Mouse (Mus musculus) heart, postnatal 0 days (tissue): ENCODE measurements around the gene Hk1. TPM values are rescaled to one million over a fixed set of nuclear protein-coding genes. Genes with fewer than 3 reads are reported as not detected.

Source experiments
- ATAC-seq: fragments of 200-750 bp; cut with Nextera tagmentation; 2 replicates; pipeline ENCODE4 v1.8.0; 2017; ENCODE audit warnings: low read depth, moderate number of reproducible peaks, moderate library complexity; ENCODE audit not compliant: insufficient read depth
- DNase-seq: peaks from one replicate; pipeline ENCODE4 v3.0.0-alpha.2; 2016; ENCODE audit warnings: low spot score
- H3K27ac ChIP-seq: fragments of 300-500 bp; sonication (generic); 2 replicates; pipeline ENCODE4 v1.5.1; 2014; ENCODE audit warnings: low read depth, mild to moderate bottlenecking
- H3K27me3 ChIP-seq: fragments of 300-500 bp; sonication (generic); 2 replicates; pipeline ENCODE4 v1.6.1; 2014; ENCODE audit warnings: low read length, mixed read lengths; ENCODE audit not compliant: control insufficient read depth, insufficient read depth
- H3K36me3 ChIP-seq: fragments of 300-500 bp; sonication (generic); replicated peaks from 2 replicates; pipeline ENCODE4 v1.6.1; 2014; ENCODE audit warnings: low read length, mixed read lengths; ENCODE audit not compliant: control insufficient read depth, insufficient read depth
- H3K4me1 ChIP-seq: fragments of 300-500 bp; sonication (generic); 2 replicates; pipeline ENCODE4 v1.6.1; 2014; ENCODE audit warnings: antibody characterized with exemption; ENCODE audit not compliant: control insufficient read depth, insufficient read depth
- H3K4me2 ChIP-seq: fragments of 300-500 bp; sonication (generic); 2 replicates; pipeline ENCODE4 v1.6.1; 2014; ENCODE audit warnings: low read depth, mild to moderate bottlenecking, low read length, moderate library complexity
- H3K4me3 ChIP-seq: fragments of 300-500 bp; sonication (generic); 2 replicates; pipeline ENCODE4 v1.5.1; 2014; ENCODE audit warnings: low read depth, low read length
- H3K9ac ChIP-seq: fragments of 300-500 bp; sonication (generic); replicated peaks from 2 replicates; pipeline ENCODE4 v1.6.1; 2014; ENCODE audit warnings: low read depth, low read length, mixed read lengths
- H3K9me3 ChIP-seq: fragments of 300-500 bp; sonication (generic); replicated peaks from 2 replicates; pipeline ENCODE4 v1.6.1; 2016; ENCODE audit warnings: low read length; ENCODE audit not compliant: control insufficient read depth
- CTCF ChIP-seq: IDR thresholded peaks from 2 replicates; pipeline ENCODE4 v1.5.1; 2016; ENCODE audit warnings: antibody characterized with exemption, control low read depth, low read depth
- EP300 ChIP-seq: IDR thresholded peaks from 2 replicates; pipeline ENCODE4 v1.6.1; 2016; ENCODE audit warnings: antibody characterized with exemption, low read depth
- WGBS: fragments of 180-500 bp; shearing (Covaris S2); extraction: QIAGEN DNeasy Blood & Tissue Kit; methylation state at CpG from one replicate; pipeline ENCODE4 v1.1.7; 2014; 5-methylcytosine and 5-hydroxymethylcytosine counted together
- polyA plus RNA-seq: library from polyadenylated mRNA; unstranded; fragments of >200 nt; fragmentation: Nextera tagmentation; extraction: Ambion mirVana; gene quantifications from 2 replicates; pipeline ENCODE4 v1.2.1, GENCODE M21; 2015
- total RNA-seq: library from RNA; depleted of rRNA; stranded (reverse); fragments of >200 nt; gene quantifications from 2 replicates; pipeline ENCODE4 v1.2.3, GENCODE M21; 2014; ENCODE audit warnings: low replicate concordance; rRNA removed

Hk1 gene
- total and polyA plus RNA-seq, 2 experiments from 2014 or later: 100.0 to 148 TPM

DNA sequence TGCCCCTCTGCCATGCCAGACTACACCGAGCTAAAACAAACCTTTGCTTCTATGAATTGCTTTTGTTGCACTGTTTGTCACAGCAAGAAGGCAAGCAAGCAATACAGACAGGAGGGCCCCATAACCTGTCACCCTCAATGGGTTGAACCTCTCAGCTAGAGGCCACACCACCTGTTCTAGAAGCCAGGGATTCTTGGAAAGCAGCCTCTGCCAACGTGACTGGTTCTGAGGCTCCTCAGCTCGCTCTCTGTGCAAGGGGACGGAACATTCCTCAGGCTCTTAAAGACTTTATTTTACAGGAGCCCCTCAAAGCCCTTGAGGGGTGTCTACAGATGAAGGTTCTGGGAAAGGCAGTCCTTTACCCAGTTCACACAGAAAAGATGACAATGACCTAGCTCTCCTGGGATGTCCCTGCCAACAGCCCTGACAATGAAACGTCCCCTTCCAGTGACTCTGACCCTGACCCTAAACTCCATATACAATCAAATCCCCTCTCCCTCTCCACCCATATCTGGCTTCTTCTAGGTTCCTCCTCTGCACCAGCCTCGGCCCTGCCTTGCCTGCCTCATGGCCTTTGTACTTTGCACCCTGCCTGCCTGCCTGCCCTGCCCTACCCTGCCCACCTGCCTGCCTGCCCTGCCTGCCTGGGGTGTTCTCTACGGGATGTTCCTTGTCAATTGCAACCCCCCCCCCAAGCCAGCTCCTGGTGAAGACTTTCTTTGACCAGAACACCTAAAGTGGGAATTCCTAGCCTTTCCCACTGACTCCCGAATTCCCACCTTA lies 158.8 kb downstream of the Hk1 start:
- DNase-seq (no peak), ATAC-seq (no peak)
- H3K27me3 ChIP-seq: no peaks in the 10 kb centered on the region
- H3K9ac ChIP-seq: no peak overlapping the region
- WGBS: 67% methylated on average over 8 of the region's 8 CpGs
- H3K4me1 ChIP-seq: no peaks in the 10 kb centered on the region
- no peak for TF ChIP-seq EP300
- no peak for TF ChIP-seq CTCF
- H3K4me3 ChIP-seq: no peak overlapping the region
- H3K36me3 ChIP-seq: no peaks in the 10 kb centered on the region
- H3K27ac ChIP-seq: no peak overlapping the region
- H3K4me2 ChIP-seq: no peak overlapping the region
- H3K9me3 ChIP-seq: no peaks in the 10 kb centered on the region

Other genes starting within 250 kb of the Hk1 start
- gene Neurog3, start 246.8 kb downstream of the Hk1 start, total RNA-seq: not detected in 2 replicates
- not detected in 2 replicates for gene Neurog3, start 246.8 kb downstream of the Hk1 start, polyA plus RNA-seq
- not detected in 2 replicates for gene Fam241b, start 236.0 kb downstream of the Hk1 start, total RNA-seq
- 2.3 and 2.4 TPM in 2 replicates for gene Fam241b, start 236.0 kb downstream of the Hk1 start, polyA plus RNA-seq
- 9.7 and 26.0 TPM in 2 replicates for gene Tspan15, start 148.7 kb downstream of the Hk1 start, total RNA-seq
- gene Tspan15, start 148.7 kb downstream of the Hk1 start, polyA plus RNA-seq: 6.7 and 7.0 TPM in 2 replicates
- 2.7 TPM in 1 of 2 replicates, not detected in the other for gene Tacr2, start 127.5 kb downstream of the Hk1 start, total RNA-seq
- gene Tacr2, start 127.5 kb downstream of the Hk1 start, polyA plus RNA-seq: not detected in 2 replicates
- gene Hkdc1, start 42.6 kb upstream of the Hk1 start, total RNA-seq: not detected in 2 replicates
- 0.03 TPM in 1 of 2 replicates, not detected in the other for gene Hkdc1, start 42.6 kb upstream of the Hk1 start, polyA plus RNA-seq
- gene 4930507D05Rik, start 69.6 kb upstream of the Hk1 start, total RNA-seq: 0.15 and 3.2 TPM in 2 replicates
- 0.19 and 0.36 TPM in 2 replicates for gene 4930507D05Rik, start 69.6 kb upstream of the Hk1 start, polyA plus RNA-seq
- 34.1 and 35.9 TPM in 2 replicates for gene Supv3l1, start 69.8 kb upstream of the Hk1 start, total RNA-seq
- gene Supv3l1, start 69.8 kb upstream of the Hk1 start, polyA plus RNA-seq: 23.2 and 26.3 TPM in 2 replicates
- 46.5 and 51.0 TPM in 2 replicates for gene Vps26a, start 106.9 kb upstream of the Hk1 start, total RNA-seq
- gene Vps26a, start 106.9 kb upstream of the Hk1 start, polyA plus RNA-seq: 75.5 and 78.5 TPM in 2 replicates
- 16.4 and 16.8 TPM in 2 replicates for gene Srgn, start 147.5 kb upstream of the Hk1 start, total RNA-seq
- 19.1 and 21.8 TPM in 2 replicates for gene Srgn, start 147.5 kb upstream of the Hk1 start, polyA plus RNA-seq
- 28.2 and 36.9 TPM in 2 replicates for gene Kif1bp, start 198.5 kb upstream of the Hk1 start, total RNA-seq
- gene Kif1bp, start 198.5 kb upstream of the Hk1 start, polyA plus RNA-seq: 23.6 and 23.9 TPM in 2 replicates
- 11.4 and 12.1 TPM in 2 replicates for gene Ddx21, start 222.4 kb upstream of the Hk1 start, total RNA-seq
- 7.2 and 8.8 TPM in 2 replicates for gene Ddx21, start 222.4 kb upstream of the Hk1 start, polyA plus RNA-seq